Mouse (Mus musculus): ENCODE measurements around the gene Neurl2.

DNA sequence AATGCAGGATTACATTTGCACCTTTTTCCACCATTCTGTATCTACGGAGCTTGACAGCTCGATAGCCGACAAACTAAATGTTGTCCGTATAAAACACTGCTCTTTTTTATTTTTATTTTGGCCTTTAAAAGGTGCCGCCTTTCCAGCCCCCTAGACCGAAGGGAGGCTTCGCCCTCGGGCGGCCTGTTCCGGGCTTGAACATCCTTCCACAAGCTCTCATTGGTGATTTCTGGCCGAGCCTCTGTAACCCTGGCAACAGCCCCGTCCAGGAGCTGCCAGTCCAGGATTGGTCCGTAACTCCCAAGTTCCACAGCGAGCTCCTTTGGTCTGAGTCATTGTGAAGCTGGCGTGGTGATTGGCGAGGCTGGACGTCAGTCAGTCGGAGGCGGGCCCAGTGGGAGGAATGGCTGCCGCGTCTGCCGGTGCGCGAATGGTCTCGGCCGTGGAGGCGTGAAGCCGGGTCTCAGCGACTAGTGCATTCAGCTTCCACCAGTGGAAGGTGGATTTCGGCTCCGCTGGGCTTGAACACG, 10.6 kb downstream of the Neurl2 start, which contains the start of gene Zswim1:
- TF ChIP-seq CTCF (IDR thresholded peaks at IDR 0.05; ENCODE audit: borderline replicate concordance, control insufficient read depth, extremely low read depth, insufficient read depth, low read length, poor library complexity), result peak; percentile 69
- TF ChIP-seq POLR2A (IDR thresholded peaks at IDR 0.05; ENCODE audit: control insufficient read depth, extremely low read depth, insufficient read depth, low read length, poor library complexity), result peak; percentile 77
